20 mouse cellular contexts compared by ENCODE assay signal in genomic region chr17:8686356-8686755, GRCm38 (mm10).
DNase-seq lines count a peak whose midpoint lies in the region; ATAC-seq lines count a peak whose summit lies in the region.
"Had no signal": no experiment of that assay in that cellular context is flagged by ENCODE, and none has a peak within 500 bp of the region (broad histone marks: within the 10 kb centered on the region; RNA-seq: fewer than 3 reads in every experiment).

No protein-coding gene starts in this region.

- WGBS in midbrain, embryonic 15.5 days: 73% methylated on average over 7 of the region's 7 CpGs

- no peak overlapping the region for H3K4me3 ChIP-seq in midbrain, embryonic 15.5 days
- H3K4me3 ChIP-seq: embryonic facial prominence, embryonic 10.5 days; forebrain, embryonic 15.5 days; heart, embryonic 10.5 days; hindbrain, embryonic 13.5 days had no signal

- H3K27ac ChIP-seq in midbrain, embryonic 15.5 days: no peak overlapping the region
- H3K27ac ChIP-seq: embryonic facial prominence, embryonic 10.5 days; forebrain, embryonic 15.5 days; heart, embryonic 10.5 days; hindbrain, embryonic 13.5 days; hindbrain, postnatal 0 days had no signal

- peak; percentile 58; the same call in 1 of the 2 replicates for ATAC-seq in cerebellum, adult (ENCODE audit: insufficient number of reproducible peaks, low FRiP score, low TSS enrichment)
- no peak for ATAC-seq in midbrain, embryonic 15.5 days (replicated peaks)
- ATAC-seq: CD4-positive, CD25-positive, alpha-beta regulatory T cell, adult 4 months; forebrain, embryonic 15.5 days; hindbrain, postnatal 0 days had no signal

- no peak overlapping the region for H3K4me2 ChIP-seq in midbrain, embryonic 15.5 days
- H3K4me2 ChIP-seq: forebrain, embryonic 15.5 days; hindbrain, embryonic 13.5 days had no signal

- no peak overlapping the region for H3K9ac ChIP-seq in midbrain, embryonic 15.5 days
- H3K9ac ChIP-seq: forebrain, embryonic 15.5 days; hindbrain, embryonic 13.5 days had no signal

- H3K9me3 ChIP-seq in midbrain, embryonic 15.5 days: no peaks in the 10 kb centered on the region
- H3K9me3 ChIP-seq: embryonic facial prominence, embryonic 10.5 days; forebrain, embryonic 15.5 days; heart, embryonic 10.5 days; hindbrain, embryonic 13.5 days had no signal

- H3K27me3 ChIP-seq in midbrain, embryonic 15.5 days (replicated peaks): no peaks in the 10 kb centered on the region
- H3K27me3 ChIP-seq: forebrain, embryonic 15.5 days; hindbrain, embryonic 13.5 days had no signal

- no peaks in the 10 kb centered on the region for H3K4me1 ChIP-seq in midbrain, embryonic 15.5 days
- H3K4me1 ChIP-seq: forebrain, embryonic 15.5 days; heart, embryonic 10.5 days; hindbrain, embryonic 13.5 days had no signal

- no peak for DNase-seq in cerebellum, postnatal 4 days (ENCODE audit: low spot score in 2 of 2)
- DNase-seq in testis, postnatal 10 days (ENCODE audit: low spot score): peak; percentile 13
- no peak for DNase-seq in testis, postnatal 14 days (ENCODE audit: low spot score)
- peak; percentile 50 to 65 for DNase-seq in cerebellum, postnatal 10 days
- DNase-seq in retina, embryonic 14.5 days (ENCODE audit: low spot score): no peak
- no peak for DNase-seq in left cerebral cortex, adult 8-10 months (ENCODE audit: low spot score in 2 of 2)
- DNase-seq: adrenal gland, postnatal 14 days; B cell, adult 2 months; gastrocnemius, postnatal 36 days; heart, adult 18-20 months; kidney, adult 18-20 months had no signal

- H3K36me3 ChIP-seq in midbrain, embryonic 15.5 days (replicated peaks): no peaks in the 10 kb centered on the region
- H3K36me3 ChIP-seq: embryonic facial prominence, embryonic 10.5 days; forebrain, embryonic 15.5 days; G1E; heart, embryonic 10.5 days; hindbrain, embryonic 13.5 days had no signal

Comparison
In these comparisons a context has a peak if more than half of its experiments do, and no peak if none do; other contexts are left out.
1. DNase-seq: peak in testis, postnatal 10 days (single experiment) and cerebellum, postnatal 10 days (2 of 2); none in cerebellum, postnatal 4 days (0 of 2), testis, postnatal 14 days (single experiment), retina, embryonic 14.5 days (single experiment) and left cerebral cortex, adult 8-10 months (0 of 2).